Mouse (Mus musculus) kidney, postnatal 0 days (tissue): Measurements from ENCODE around the gene Malrd1. TPM values are rescaled to one million over a fixed set of nuclear protein-coding genes. Genes with fewer than 3 reads are reported as not detected.

Source experiments
- ATAC-seq: fragments of 200-750 bp; cut with Nextera tagmentation; replicated peaks from 2 replicates; pipeline ENCODE4 v1.8.0; 2017; ENCODE audit warnings: low read depth, moderate number of reproducible peaks, moderate TSS enrichment, moderate library complexity; ENCODE audit not compliant: low FRiP score
- DNase-seq: peaks from one replicate; pipeline ENCODE4 v3.0.0-alpha.2; 2016; ENCODE audit warnings: low spot score
- H3K27ac ChIP-seq: fragments of 300-500 bp; sonication (generic); 2 replicates; pipeline ENCODE4 v1.5.1; 2014; ENCODE audit warnings: mild to moderate bottlenecking
- H3K27me3 ChIP-seq: fragments of 300-500 bp; sonication (generic); 2 replicates; pipeline ENCODE4 v1.6.1; 2014; ENCODE audit warnings: low read length, mixed read lengths; ENCODE audit not compliant: insufficient read depth
- H3K36me3 ChIP-seq: fragments of 300-500 bp; sonication (generic); 2 replicates; pipeline ENCODE4 v1.6.1; 2014; ENCODE audit warnings: low read length, mixed read lengths; ENCODE audit not compliant: insufficient read depth
- H3K4me1 ChIP-seq: fragments of 300-500 bp; sonication (generic); replicated peaks from 2 replicates; pipeline ENCODE4 v1.6.1; 2014; ENCODE audit warnings: antibody characterized with exemption, low read length, mixed read lengths; ENCODE audit not compliant: insufficient read depth
- H3K4me2 ChIP-seq: fragments of 300-500 bp; sonication (generic); 2 replicates; pipeline ENCODE4 v1.6.1; 2014; ENCODE audit warnings: mild to moderate bottlenecking, low read length, moderate library complexity, mixed read lengths
- H3K4me3 ChIP-seq: fragments of 300-500 bp; sonication (generic); replicated peaks from 2 replicates; pipeline ENCODE4 v1.5.1; 2014; ENCODE audit warnings: low read depth, low read length
- H3K9ac ChIP-seq: fragments of 300-500 bp; sonication (generic); 2 replicates; pipeline ENCODE4 v1.6.1; 2014; ENCODE audit warnings: low read depth, low read length
- H3K9me3 ChIP-seq: fragments of 300-500 bp; sonication (generic); replicated peaks from 2 replicates; pipeline ENCODE4 v1.6.1; 2016; ENCODE audit warnings: low read length, inconsistent platforms, mixed read lengths
- CTCF ChIP-seq: IDR thresholded peaks from 2 replicates; pipeline ENCODE4 v1.5.1; 2016; ENCODE audit warnings: antibody characterized with exemption, low read depth, mild to moderate bottlenecking, moderate library complexity
- WGBS: fragments of 180-500 bp; shearing (Covaris S2); extraction: QIAGEN DNeasy Blood & Tissue Kit; methylation state at CpG from one replicate; pipeline ENCODE4 v1.1.7; 2014; 5-methylcytosine and 5-hydroxymethylcytosine counted together
- polyA plus RNA-seq: library from polyadenylated mRNA; unstranded; fragments of >200 nt; fragmentation: Nextera tagmentation; extraction: Ambion mirVana; gene quantifications from 2 replicates; pipeline ENCODE4 v1.2.1, GENCODE M21; 2015

Gene Malrd1
- polyA plus RNA-seq, 1 experiment from 2014 or later, result 0.37 TPM

GRCm38 (mm10) chr2:16163246-16163989 lies 637.1 kb downstream of the Malrd1 start:
- TF ChIP-seq CTCF, result no peak
- no peak overlapping the region for H3K4me2 ChIP-seq
- WGBS, result 73% methylated on average over 5 of the region's 5 CpGs

GRCm38 (mm10) chr2:16168611-16169010 lies 642.3 kb downstream of the Malrd1 start:
- H3K36me3 ChIP-seq, result no peaks in the 10 kb centered on the region
- ATAC-seq, result no peak
- no peak overlapping the region for H3K27ac ChIP-seq
- no peaks in the 10 kb centered on the region for H3K4me1 ChIP-seq
- DNase-seq, result no peak
- H3K27me3 ChIP-seq, result no peaks in the 10 kb centered on the region
- H3K9ac ChIP-seq, result no peak overlapping the region
- TF ChIP-seq CTCF, result no peak
- no peak overlapping the region for H3K4me2 ChIP-seq
- 70% methylated on average over 2 of the region's 2 CpGs for WGBS
- H3K4me3 ChIP-seq, result no peak overlapping the region
- no peaks in the 10 kb centered on the region for H3K9me3 ChIP-seq

More at GRCm38 (mm10) chr2:16163246-16163989, 637.1 kb downstream of the Malrd1 start:
- Histone ChIP-seq H3K27me3 (no peaks in the 10 kb centered on the region), H3K4me3 (no peak overlapping the region), H3K4me1 (no peaks in the 10 kb centered on the region), H3K9ac (no peak overlapping the region), H3K36me3 (no peaks in the 10 kb centered on the region), H3K27ac (no peak overlapping the region), H3K9me3 (no peaks in the 10 kb centered on the region)
- ATAC-seq (no peak), DNase-seq (no peak)

- no peaks in the 10 kb centered on the region for H3K36me3 ChIP-seq
- no peak overlapping the region for H3K4me2 ChIP-seq
- H3K9ac ChIP-seq, result no peak overlapping the region
- no peaks in the 10 kb centered on the region for H3K9me3 ChIP-seq
- ATAC-seq, result no peak
- H3K27me3 ChIP-seq, result no peaks in the 10 kb centered on the region
- no peak for TF ChIP-seq CTCF
- no peak for DNase-seq
- H3K27ac ChIP-seq, result no peak overlapping the region
- H3K4me3 ChIP-seq, result no peak overlapping the region
- no peaks in the 10 kb centered on the region for H3K4me1 ChIP-seq
These were observed 645.8 kb downstream of the Malrd1 start for GRCm38 (mm10) chr2:16172086-16172485.

GRCm38 (mm10) chr2:16173355-16173754 lies 647.1 kb downstream of the Malrd1 start:
- no peak overlapping the region for H3K4me3 ChIP-seq
- no peak for ATAC-seq
- H3K9ac ChIP-seq, result no peak overlapping the region
- H3K4me1 ChIP-seq, result no peaks in the 10 kb centered on the region
- H3K9me3 ChIP-seq, result no peaks in the 10 kb centered on the region
- 59% methylated on average over 2 of the region's 2 CpGs for WGBS
- H3K36me3 ChIP-seq, result no peaks in the 10 kb centered on the region
- no peaks in the 10 kb centered on the region for H3K27me3 ChIP-seq
- no peak overlapping the region for H3K27ac ChIP-seq
- DNase-seq, result no peak
- H3K4me2 ChIP-seq, result no peak overlapping the region
- no peak for TF ChIP-seq CTCF

GRCm38 (mm10) chr2:16182140-16182539 lies 655.9 kb downstream of the Malrd1 start:
- Histone ChIP-seq H3K4me1 (no peaks in the 10 kb centered on the region), H3K27me3 (no peaks in the 10 kb centered on the region), H3K4me2 (no peak overlapping the region), H3K9me3 (no peaks in the 10 kb centered on the region), H3K4me3 (no peak overlapping the region), H3K27ac (no peak overlapping the region), H3K36me3 (no peaks in the 10 kb centered on the region), H3K9ac (no peak overlapping the region)
- no peak for TF ChIP-seq CTCF
- DNase-seq (no peak), ATAC-seq (no peak)
- WGBS, result 73% methylated on average over 2 of the region's 2 CpGs

GRCm38 (mm10) chr2:16183158-16183557 lies 656.9 kb downstream of the Malrd1 start:
- ATAC-seq, result no peak
- Histone ChIP-seq H3K27ac (no peak overlapping the region), H3K4me2 (no peak overlapping the region), H3K9me3 (no peaks in the 10 kb centered on the region), H3K9ac (no peak overlapping the region), H3K36me3 (no peaks in the 10 kb centered on the region), H3K27me3 (no peaks in the 10 kb centered on the region), H3K4me1 (no peaks in the 10 kb centered on the region), H3K4me3 (no peak overlapping the region)
- WGBS, result 92% methylated on average over 2 of the region's 2 CpGs
- TF ChIP-seq CTCF, result no peak
- no peak for DNase-seq

- H3K36me3 ChIP-seq, result no peaks in the 10 kb centered on the region
- H3K4me1 ChIP-seq, result no peaks in the 10 kb centered on the region
- 57% methylated on average over 2 of the region's 2 CpGs for WGBS
- no peak overlapping the region for H3K4me3 ChIP-seq
- no peak overlapping the region for H3K9ac ChIP-seq
- H3K9me3 ChIP-seq, result no peaks in the 10 kb centered on the region
- TF ChIP-seq CTCF, result no peak
- no peak for ATAC-seq
- H3K27ac ChIP-seq, result no peak overlapping the region
- H3K4me2 ChIP-seq, result no peak overlapping the region
- no peaks in the 10 kb centered on the region for H3K27me3 ChIP-seq
- DNase-seq, result no peak
These were observed 683.7 kb downstream of the Malrd1 start for GRCm38 (mm10) chr2:16210016-16210415.
